Mouse (Mus musculus): Measurements from ENCODE around the gene Fam193a. TPM values are rescaled to one million over a fixed set of nuclear protein-coding genes. Genes with fewer than 3 reads are reported as not detected.

The Fam193a gene
- polyA plus RNA-seq, 1 experiment from 2014 or later = 7.8 TPM

GRCm38 (mm10) chr5:34417251-34418008 lies 47.7 kb downstream of the Fam193a start:
- no peak overlapping the region for H3K27ac ChIP-seq (ENCODE audit: poor library complexity, severe bottlenecking)
- H3K27me3 ChIP-seq (replicated peaks) = no peaks in the 10 kb centered on the region
- no peak overlapping the region for H3K9ac ChIP-seq
- no peak overlapping the region for H3K4me3 ChIP-seq
- ATAC-seq (ENCODE audit: insufficient number of reproducible peaks, low FRiP score) = no peak
- H3K9me3 ChIP-seq (replicated peaks) = no peaks in the 10 kb centered on the region
- WGBS = 90% methylated on average over 3 of the region's 3 CpGs
- no peak overlapping the region for H3K4me2 ChIP-seq
- H3K36me3 ChIP-seq = peaks cover 31% of the 10 kb centered on the region
- peaks cover 20% of the 10 kb centered on the region for H3K4me1 ChIP-seq (replicated peaks)

GRCm38 (mm10) chr5:34419188-34419587 lies 49.5 kb downstream of the Fam193a start:
- Histone ChIP-seq H3K4me1 (replicated peaks) (peaks cover 17% of the 10 kb centered on the region), H3K4me3 (no peak overlapping the region), H3K27me3 (replicated peaks) (no peaks in the 10 kb centered on the region), H3K9me3 (replicated peaks) (no peaks in the 10 kb centered on the region), H3K9ac (no peak overlapping the region), H3K27ac (ENCODE audit: poor library complexity, severe bottlenecking) (no peak overlapping the region), H3K36me3 (peaks cover 32% of the 10 kb centered on the region), H3K4me2 (no peak overlapping the region)
- ATAC-seq (ENCODE audit: insufficient number of reproducible peaks, low FRiP score) = no peak
- WGBS = 61% methylated on average over 1 of the region's 1 CpGs

GRCm38 (mm10) chr5:34430776-34431175 lies 61.0 kb downstream of the Fam193a start:
- no peak overlapping the region for H3K4me3 ChIP-seq
- H3K4me1 ChIP-seq (replicated peaks) = no peaks in the 10 kb centered on the region
- peaks cover 77% of the 10 kb centered on the region for H3K36me3 ChIP-seq
- no peak overlapping the region for H3K4me2 ChIP-seq
- H3K9me3 ChIP-seq (replicated peaks) = no peaks in the 10 kb centered on the region
- ATAC-seq (ENCODE audit: insufficient number of reproducible peaks, low FRiP score) = no peak
- no peaks in the 10 kb centered on the region for H3K27me3 ChIP-seq (replicated peaks)
- 86% methylated on average over 3 of the region's 3 CpGs for WGBS
- H3K27ac ChIP-seq (ENCODE audit: poor library complexity, severe bottlenecking) = no peak overlapping the region
- no peak overlapping the region for H3K9ac ChIP-seq

- Histone ChIP-seq H3K27me3 (replicated peaks) (no peaks in the 10 kb centered on the region), H3K4me2 (no peak overlapping the region), H3K4me3 (no peak overlapping the region), H3K27ac (ENCODE audit: poor library complexity, severe bottlenecking) (no peak overlapping the region), H3K4me1 (replicated peaks) (0 out of 2 replicates have a peak, but pooled peaks cover 7% of the 10 kb centered on the region), H3K36me3 (peaks cover 78% of the 10 kb centered on the region), H3K9me3 (replicated peaks) (no peaks in the 10 kb centered on the region), H3K9ac (no peak overlapping the region)
- ATAC-seq (ENCODE audit: insufficient number of reproducible peaks, low FRiP score) = no peak
- WGBS = 91% methylated on average over 1 of the region's 1 CpGs
Observed at GRCm38 (mm10) chr5:34433786-34434185, 64.1 kb downstream of the Fam193a start.

- Histone ChIP-seq H3K27me3 (replicated peaks) (no peaks in the 10 kb centered on the region), H3K9ac (no peak overlapping the region), H3K27ac (ENCODE audit: poor library complexity, severe bottlenecking) (no peak overlapping the region), H3K9me3 (replicated peaks) (no peaks in the 10 kb centered on the region), H3K36me3 (peaks cover 76% of the 10 kb centered on the region), H3K4me3 (no peak overlapping the region), H3K4me1 (replicated peaks) (0 out of 2 replicates have a peak, but pooled peaks cover 7% of the 10 kb centered on the region), H3K4me2 (no peak overlapping the region)
- 86% methylated on average over 3 of the region's 3 CpGs for WGBS
- ATAC-seq (ENCODE audit: insufficient number of reproducible peaks, low FRiP score) = no peak
Observed at GRCm38 (mm10) chr5:34434241-34434640, 64.5 kb downstream of the Fam193a start.

- WGBS = 79% methylated on average over 4 of the region's 4 CpGs
- Histone ChIP-seq H3K4me1 (replicated peaks) (0 out of 2 replicates have a peak, but pooled peaks cover 7% of the 10 kb centered on the region), H3K27ac (ENCODE audit: poor library complexity, severe bottlenecking) (no peak overlapping the region), H3K9ac (no peak overlapping the region), H3K4me3 (no peak overlapping the region), H3K36me3 (peaks cover 73% of the 10 kb centered on the region), H3K9me3 (replicated peaks) (no peaks in the 10 kb centered on the region), H3K4me2 (no peak overlapping the region), H3K27me3 (replicated peaks) (no peaks in the 10 kb centered on the region)
- no peak for ATAC-seq (ENCODE audit: insufficient number of reproducible peaks, low FRiP score)
Observed at GRCm38 (mm10) chr5:34438052-34438451, 68.3 kb downstream of the Fam193a start.

GRCm38 (mm10) chr5:34438659-34439058 lies 68.9 kb downstream of the Fam193a start:
- no peak overlapping the region for H3K4me2 ChIP-seq
- H3K9ac ChIP-seq = no peak overlapping the region
- H3K27me3 ChIP-seq (replicated peaks) = no peaks in the 10 kb centered on the region
- H3K4me1 ChIP-seq (replicated peaks) = 0 out of 2 replicates have a peak, but pooled peaks cover 7% of the 10 kb centered on the region
- H3K36me3 ChIP-seq = peaks cover 76% of the 10 kb centered on the region
- H3K9me3 ChIP-seq (replicated peaks) = no peaks in the 10 kb centered on the region
- no peak overlapping the region for H3K4me3 ChIP-seq
- H3K27ac ChIP-seq (ENCODE audit: poor library complexity, severe bottlenecking) = no peak overlapping the region
- 83% methylated on average over 1 of the region's 1 CpGs for WGBS
- no peak for ATAC-seq (ENCODE audit: insufficient number of reproducible peaks, low FRiP score)

- Histone ChIP-seq H3K4me2 (no peak overlapping the region), H3K9ac (no peak overlapping the region), H3K4me1 (replicated peaks) (0 out of 2 replicates have a peak, but pooled peaks cover 7% of the 10 kb centered on the region), H3K9me3 (replicated peaks) (no peaks in the 10 kb centered on the region), H3K4me3 (no peak overlapping the region), H3K27ac (ENCODE audit: poor library complexity, severe bottlenecking) (no peak overlapping the region), H3K27me3 (replicated peaks) (no peaks in the 10 kb centered on the region), H3K36me3 (peaks cover 77% of the 10 kb centered on the region)
- no peak for ATAC-seq (ENCODE audit: insufficient number of reproducible peaks, low FRiP score)
- 86% methylated on average over 2 of the region's 2 CpGs for WGBS
Observed at GRCm38 (mm10) chr5:34439768-34440167, 70.0 kb downstream of the Fam193a start.

GRCm38 (mm10) chr5:34441797-34442196 lies 72.1 kb downstream of the Fam193a start:
- Histone ChIP-seq H3K27me3 (replicated peaks) (no peaks in the 10 kb centered on the region), H3K4me3 (no peak overlapping the region), H3K36me3 (peaks cover 81% of the 10 kb centered on the region), H3K4me1 (replicated peaks) (peaks cover 13% of the 10 kb centered on the region), H3K9me3 (replicated peaks) (no peaks in the 10 kb centered on the region), H3K9ac (no peak overlapping the region), H3K4me2 (no peak overlapping the region), H3K27ac (ENCODE audit: poor library complexity, severe bottlenecking) (no peak overlapping the region)
- ATAC-seq (ENCODE audit: insufficient number of reproducible peaks, low FRiP score) = no peak
- WGBS = 92% methylated on average over 2 of the region's 2 CpGs

GRCm38 (mm10) chr5:34446207-34446606 lies 76.5 kb downstream of the Fam193a start:
- Histone ChIP-seq H3K36me3 (peaks cover 60% of the 10 kb centered on the region), H3K9me3 (replicated peaks) (no peaks in the 10 kb centered on the region), H3K4me3 (no peak overlapping the region), H3K27ac (ENCODE audit: poor library complexity, severe bottlenecking) (no peak overlapping the region), H3K9ac (no peak overlapping the region), H3K4me2 (no peak overlapping the region), H3K4me1 (replicated peaks) (peaks cover 6% of the 10 kb centered on the region), H3K27me3 (replicated peaks) (no peaks in the 10 kb centered on the region)
- WGBS = 49% methylated on average over 9 of the region's 9 CpGs
- peak; percentile 77 for ATAC-seq (ENCODE audit: insufficient number of reproducible peaks, low FRiP score)

GRCm38 (mm10) chr5:34458994-34459393 lies 89.3 kb downstream of the Fam193a start:
- no peak for ATAC-seq (ENCODE audit: insufficient number of reproducible peaks, low FRiP score)
- WGBS = 92% methylated on average over 1 of the region's 1 CpGs
- peaks cover 76% of the 10 kb centered on the region for H3K36me3 ChIP-seq
- no peaks in the 10 kb centered on the region for H3K9me3 ChIP-seq (replicated peaks)
- no peak overlapping the region for H3K4me2 ChIP-seq
- H3K9ac ChIP-seq = no peak overlapping the region
- no peak overlapping the region for H3K4me3 ChIP-seq
- no peak overlapping the region for H3K27ac ChIP-seq (ENCODE audit: poor library complexity, severe bottlenecking)
- no peaks in the 10 kb centered on the region for H3K27me3 ChIP-seq (replicated peaks)
- no peaks in the 10 kb centered on the region for H3K4me1 ChIP-seq (replicated peaks)

- 88% methylated on average over 4 of the region's 4 CpGs for WGBS
- Histone ChIP-seq H3K4me2 (no peak overlapping the region), H3K27me3 (replicated peaks) (no peaks in the 10 kb centered on the region), H3K36me3 (peaks cover 85% of the 10 kb centered on the region), H3K4me3 (no peak overlapping the region), H3K27ac (ENCODE audit: poor library complexity, severe bottlenecking) (no peak overlapping the region), H3K4me1 (replicated peaks) (no peaks in the 10 kb centered on the region), H3K9me3 (replicated peaks) (no peaks in the 10 kb centered on the region), H3K9ac (no peak overlapping the region)
- ATAC-seq (ENCODE audit: insufficient number of reproducible peaks, low FRiP score) = no peak
Observed at GRCm38 (mm10) chr5:34461294-34461693, 91.6 kb downstream of the Fam193a start.
